In genomic region chr6:85153970-85154540, GRCm38 (mm10) we compare ENCODE assay signal across 9 mouse cellular contexts. TPM values are rescaled to one million over a fixed set of nuclear protein-coding genes. Genes with fewer than 3 reads are reported as not detected.
DNase-seq lines count a peak whose midpoint lies in the region; ATAC-seq lines count a peak whose summit lies in the region.
"Had no signal": no experiment of that assay in that cellular context is flagged by ENCODE, and none has a peak within 500 bp of the region (broad histone marks: within the 10 kb centered on the region; RNA-seq: fewer than 3 reads in every experiment).

No protein-coding gene starts in this region.

- no peak overlapping the region for H3K4me2 ChIP-seq in forebrain, embryonic 16.5 days (ENCODE audit: low read length)
- H3K4me2 ChIP-seq in hindbrain, embryonic 14.5 days (replicated peaks) = no peak overlapping the region

- ATAC-seq in cerebellum, adult (ENCODE audit: insufficient number of reproducible peaks, low FRiP score, low TSS enrichment) = peak; percentile 82
- ATAC-seq in forebrain, embryonic 16.5 days = peak; percentile 67
- ATAC-seq in hindbrain, embryonic 14.5 days (ENCODE audit: low FRiP score) = peak; percentile 77; the same call in 1 of the 2 replicates
- ATAC-seq in erythroblast, adult 5-6 weeks (replicated peaks; ENCODE audit: low FRiP score, poor library complexity, severe bottlenecking) = no peak

- peaks cover 6% of the 10 kb centered on the region for H3K4me1 ChIP-seq in forebrain, embryonic 16.5 days (replicated peaks; ENCODE audit: control insufficient read depth, insufficient read depth, low read length)
- H3K4me1 ChIP-seq in hindbrain, embryonic 14.5 days (replicated peaks; ENCODE audit: control insufficient read depth, insufficient read depth, low read length) = no peaks in the 10 kb centered on the region

- no peaks in the 10 kb centered on the region for H3K27me3 ChIP-seq in forebrain, embryonic 16.5 days (replicated peaks; ENCODE audit: control insufficient read depth, insufficient read depth, low read length)
- H3K27me3 ChIP-seq in hindbrain, embryonic 14.5 days (ENCODE audit: control insufficient read depth, insufficient read depth, low read length) = no peaks in the 10 kb centered on the region

- H3K4me3 ChIP-seq in forebrain, embryonic 16.5 days (replicated peaks; ENCODE audit: low read length) = no peak overlapping the region
- H3K4me3 ChIP-seq in hindbrain, embryonic 14.5 days (replicated peaks; ENCODE audit: low read length) = no peak overlapping the region

- H3K36me3 ChIP-seq in forebrain, embryonic 16.5 days (ENCODE audit: control insufficient read depth, insufficient read depth) = no peaks in the 10 kb centered on the region
- no peaks in the 10 kb centered on the region for H3K36me3 ChIP-seq in hindbrain, embryonic 14.5 days (replicated peaks; ENCODE audit: control insufficient read depth, insufficient read depth)
- H3K36me3 ChIP-seq: liver, embryonic 15.5 days had no signal

- WGBS in forebrain, embryonic 16.5 days = 7% methylated on average over 9 of the region's 9 CpGs
- 13% methylated on average over 9 of the region's 9 CpGs for WGBS in hindbrain, embryonic 14.5 days

- H3K9ac ChIP-seq in forebrain, embryonic 16.5 days (replicated peaks; ENCODE audit: low read depth, low read length) = no peak overlapping the region
- no peak overlapping the region for H3K9ac ChIP-seq in hindbrain, embryonic 14.5 days
- H3K9ac ChIP-seq: liver, embryonic 15.5 days had no signal

- peak; percentile 73 for DNase-seq in MEL-GATA-1-ER (ENCODE audit: extremely low read depth, low read depth)
- DNase-seq in hindbrain, embryonic 14.5 days (ENCODE audit: low spot score) = peak; percentile 86
- peak; percentile 74 to 83 for DNase-seq in layer of hippocampus, postnatal 10 days (ENCODE audit: low spot score in 2 of 2)
- DNase-seq in lung, postnatal 14 days = peak; percentile 82
- DNase-seq in retina, postnatal 7 days (ENCODE audit: low read depth, low spot score) = peak; percentile 46

- no peak overlapping the region for H3K27ac ChIP-seq in forebrain, embryonic 16.5 days (ENCODE audit: low read length)
- no peak overlapping the region for H3K27ac ChIP-seq in hindbrain, embryonic 14.5 days
- H3K27ac ChIP-seq: liver, embryonic 15.5 days had no signal

- H3K9me3 ChIP-seq in forebrain, embryonic 16.5 days (ENCODE audit: control insufficient read depth, low read length) = no peaks in the 10 kb centered on the region
- no peaks in the 10 kb centered on the region for H3K9me3 ChIP-seq in hindbrain, embryonic 14.5 days (ENCODE audit: control insufficient read depth, low read length)
- H3K9me3 ChIP-seq: liver, embryonic 15.5 days had no signal

RNA-seq across cellular contexts. Expression of gene Spr, which starts 16.5 kb away (rescaled TPM):
- 31.9 and 32.6 TPM in 2 replicates for polyA plus RNA-seq in forebrain, embryonic 16.5 days (2015; fragmentation: Nextera tagmentation; extraction: Ambion mirVana)
- 38.2 and 42.7 TPM in 2 replicates for polyA plus RNA-seq in hindbrain, embryonic 14.5 days (2014; fragmentation: Nextera tagmentation; extraction: Ambion mirVana)
- total RNA-seq in layer of hippocampus, postnatal 10 days (2021) = 10 to 100 TPM; 52.0 to 53.8 TPM
- 0.58 and 3.3 TPM in 2 replicates for total RNA-seq in erythroblast, adult 5-6 weeks (2015; ENCODE audit: low replicate concordance)
- 1.4 and 6.6 TPM in 2 replicates for total RNA-seq in erythroblast, adult 5-6 weeks (2017; ENCODE audit: low replicate concordance)

RNA-seq across cellular contexts. Expression of gene Emx1, which starts 33.2 kb away (rescaled TPM):
- 57.5 and 59.7 TPM in 2 replicates for polyA plus RNA-seq in forebrain, embryonic 16.5 days (2015; fragmentation: Nextera tagmentation; extraction: Ambion mirVana)
- not detected in 2 replicates for polyA plus RNA-seq in hindbrain, embryonic 14.5 days (2014; fragmentation: Nextera tagmentation; extraction: Ambion mirVana)
- 10 to 100 TPM; 22.1 to 23.1 TPM for total RNA-seq in layer of hippocampus, postnatal 10 days (2021)
- total RNA-seq in erythroblast, adult 5-6 weeks (2015; ENCODE audit: low replicate concordance) = not detected in 2 replicates
- total RNA-seq in erythroblast, adult 5-6 weeks (2017; ENCODE audit: low replicate concordance) = not detected in 2 replicates
- polyA plus RNA-seq: liver, embryonic 15.5 days had no signal

Comparison
In these comparisons a context has a peak if more than half of its experiments do, and no peak if none do; other contexts are left out.
1. RNA of gene Spr, which starts 16.5 kb away (total RNA-seq): 52.0 to 53.8 TPM in layer of hippocampus, postnatal 10 days; 0.58 to 6.6 TPM in erythroblast, adult 5-6 weeks; every median in the first group is over 4 times any median in the second.
2. RNA of gene Emx1, which starts 33.2 kb away (total RNA-seq): 22.1 to 23.1 TPM in layer of hippocampus, postnatal 10 days; not detected in erythroblast, adult 5-6 weeks; every median in the first group is over 10 times any median in the second.
3. Peak in every context shown above with its lines, with median percentiles within 50 percentile points of each other: DNase-seq.